Mouse (Mus musculus) limb, embryonic 14.5 days (tissue): ENCODE data around the gene Sh2d7. TPM values are rescaled to one million over a fixed set of nuclear protein-coding genes. Genes with fewer than 3 reads are reported as not detected.

Experiments
- ATAC-seq: fragments of 200-750 bp; cut with Nextera tagmentation; 2 replicates; pipeline ENCODE4 v1.8.0; 2017; ENCODE audit warnings: low read depth, moderate number of reproducible peaks, moderate TSS enrichment; ENCODE audit not compliant: low FRiP score
- DNase-seq: peaks from one replicate; pipeline ENCODE4 v3.0.0-alpha.2; 2015; ENCODE audit warnings: low spot score
- H3K27ac ChIP-seq: fragments of 300-500 bp; sonication (generic); replicated peaks from 2 replicates; pipeline ENCODE4 v1.5.1; 2014; ENCODE audit warnings: low read depth, mild to moderate bottlenecking, low read length, moderate library complexity, mixed read lengths
- H3K27me3 ChIP-seq: fragments of 300-500 bp; sonication (generic); 2 replicates; pipeline ENCODE4 v1.6.1; 2014; ENCODE audit warnings: low read length, mixed read lengths; ENCODE audit not compliant: control insufficient read depth, insufficient read depth
- H3K36me3 ChIP-seq: fragments of 300-500 bp; sonication (generic); 2 replicates; pipeline ENCODE4 v1.6.1; 2014; ENCODE audit warnings: mild to moderate bottlenecking, low read length, moderate library complexity, mixed read lengths; ENCODE audit not compliant: control insufficient read depth, insufficient read depth
- H3K4me1 ChIP-seq: fragments of 300-500 bp; sonication (generic); 2 replicates; pipeline ENCODE4 v1.6.1; 2014; ENCODE audit warnings: antibody characterized with exemption, low read length, mixed read lengths; ENCODE audit not compliant: control insufficient read depth, insufficient read depth
- H3K4me2 ChIP-seq: fragments of 300-500 bp; sonication (generic); replicated peaks from 2 replicates; pipeline ENCODE4 v1.6.1; 2014; ENCODE audit warnings: low read depth, mild to moderate bottlenecking, low read length, moderate library complexity; ENCODE audit not compliant: severe bottlenecking
- H3K4me3 ChIP-seq: fragments of 300-500 bp; sonication (generic); replicated peaks from 2 replicates; pipeline ENCODE4 v1.5.1; 2014; ENCODE audit warnings: low read length
- H3K9ac ChIP-seq: fragments of 300-500 bp; sonication (generic); 2 replicates; pipeline ENCODE4 v1.6.1; 2014; ENCODE audit warnings: mild to moderate bottlenecking, low read depth, low read length, moderate library complexity; ENCODE audit not compliant: severe bottlenecking
- H3K9me3 ChIP-seq: fragments of 300-500 bp; sonication (generic); 2 replicates; pipeline ENCODE4 v1.6.1; 2016; ENCODE audit warnings: low read length; ENCODE audit not compliant: control insufficient read depth
- POLR2A ChIP-seq: fragments of 200-500 bp; IDR thresholded peaks from 2 replicates; pipeline ENCODE4 v1.8.0; 2012; ENCODE audit warnings: inconsistent platforms, mild to moderate bottlenecking, moderate library complexity, borderline replicate concordance; ENCODE audit not compliant: insufficient read depth, insufficient read length; ENCODE audit errors: extremely low read depth
- WGBS: fragments of 180-500 bp; shearing (Covaris S2); extraction: QIAGEN DNeasy Blood & Tissue Kit; methylation state at CpG from one replicate; pipeline ENCODE4 v1.1.7; 2014; 5-methylcytosine and 5-hydroxymethylcytosine counted together
- polyA plus RNA-seq, 2 experiments: library from polyadenylated mRNA; depleted of rRNA in 1 of 2; stranded (reverse) in 1 of 2; unstranded in 1 of 2; fragments of >200 nt; fragmentation: Nextera tagmentation in 1 of 2; extraction: Ambion mirVana in 1 of 2; gene quantifications; 2 replicates each; pipeline versions ENCODE4 v1.2.1 to v1.2.3; 2012 to 2014

The Sh2d7 gene
- polyA plus RNA-seq, 2 experiments: not detected

DNA sequence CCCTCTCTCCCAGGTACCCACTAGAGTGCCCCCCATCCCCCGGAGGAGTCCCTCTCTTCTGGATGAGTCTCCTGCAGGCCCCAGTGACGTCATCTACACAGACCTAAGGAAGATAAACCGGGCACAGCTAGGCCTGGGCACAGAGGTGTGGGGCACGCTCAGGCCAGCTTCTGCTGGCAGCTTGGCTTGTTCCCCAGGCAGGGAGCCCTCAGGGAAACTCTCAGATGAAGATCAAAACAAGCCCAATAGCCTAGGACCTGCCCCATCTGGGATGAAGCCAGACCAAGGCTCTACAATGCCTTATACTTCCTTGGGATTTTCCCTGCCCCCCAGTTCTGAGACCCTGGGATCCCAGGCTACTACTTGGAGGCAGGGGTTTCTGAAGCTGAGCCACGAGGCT is 2.0 kb downstream of the Sh2d7 start:
- ATAC-seq (no peak), DNase-seq (no peak)
- Histone ChIP-seq H3K9ac (no peak overlapping the region), H3K9me3 (no peaks in the 10 kb centered on the region), H3K27me3 (no peaks in the 10 kb centered on the region), H3K4me2 (no peak overlapping the region), H3K4me1 (no peaks in the 10 kb centered on the region), H3K4me3 (no peak overlapping the region), H3K36me3 (no peaks in the 10 kb centered on the region), H3K27ac (no peak overlapping the region)
- TF ChIP-seq POLR2A: no peak
- WGBS: 76% methylated on average over 5 of the region's 5 CpGs

DNA sequence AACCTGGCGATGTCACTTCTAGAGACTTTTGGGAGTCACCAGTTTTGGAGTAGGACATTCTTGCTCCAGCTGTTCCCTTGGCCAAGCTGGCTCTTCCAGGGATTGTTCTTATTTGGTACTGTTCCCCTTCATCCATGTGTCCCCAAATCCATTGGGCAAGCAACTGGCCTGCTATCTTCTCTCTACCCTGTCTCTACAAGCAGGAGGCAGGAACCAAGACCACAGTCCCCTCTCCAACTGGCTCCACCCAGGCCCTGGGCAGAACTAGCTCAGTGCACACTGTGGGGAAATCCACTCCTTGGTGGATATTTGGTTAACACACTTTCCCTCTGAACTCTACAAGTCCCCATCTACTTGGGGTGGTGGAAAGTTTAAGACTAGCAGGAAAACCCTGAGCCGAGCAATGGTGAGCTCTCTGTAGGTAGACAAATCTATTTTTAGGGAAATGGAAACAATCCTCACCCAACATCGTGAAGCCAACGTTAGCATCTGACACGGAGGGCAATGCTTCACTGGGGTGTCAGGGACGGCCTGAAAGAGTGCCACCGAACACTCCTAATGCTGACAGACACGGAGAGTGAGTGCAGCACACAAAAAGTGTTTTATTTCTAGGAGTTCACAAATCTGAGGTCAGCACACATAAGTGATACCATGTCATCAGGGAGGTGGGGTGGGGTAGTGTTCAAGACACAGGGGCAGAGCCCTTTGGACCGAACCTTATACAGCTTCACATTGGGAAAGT is 5.6 kb downstream of the Sh2d7 start:
- DNase-seq (no peak), ATAC-seq (no peak)
- no peaks in the 10 kb centered on the region for H3K4me1 ChIP-seq
- H3K9me3 ChIP-seq: no peaks in the 10 kb centered on the region
- H3K4me2 ChIP-seq: no peak overlapping the region
- no peak overlapping the region for H3K9ac ChIP-seq
- H3K4me3 ChIP-seq: no peak overlapping the region
- 85% methylated on average over 9 of the region's 9 CpGs for WGBS
- 0 out of 2 replicates have a peak, but pooled peaks cover 4% of the 10 kb centered on the region for H3K36me3 ChIP-seq
- no peak overlapping the region for H3K27ac ChIP-seq
- H3K27me3 ChIP-seq: no peaks in the 10 kb centered on the region
- no peak for TF ChIP-seq POLR2A

DNA sequence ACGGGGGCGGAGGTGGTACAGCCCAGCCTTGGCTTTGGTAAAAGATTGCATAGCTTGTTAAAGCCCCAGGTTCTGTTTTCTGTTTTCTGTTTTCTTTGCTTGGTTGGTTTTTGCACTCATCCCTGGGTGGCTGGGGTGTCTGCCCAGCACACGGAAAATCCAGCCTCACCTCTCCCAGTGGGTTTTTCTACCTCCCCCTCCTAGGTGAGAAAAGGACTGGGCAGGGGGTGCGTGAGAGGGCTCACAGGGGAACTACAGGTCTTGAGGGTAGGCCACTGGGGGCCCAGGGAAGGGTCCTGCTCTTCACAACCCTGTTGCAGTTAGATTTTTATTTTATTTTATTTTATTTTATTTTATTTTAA is 6.2 kb downstream of the Sh2d7 start:
- H3K27ac ChIP-seq: no peak overlapping the region
- H3K36me3 ChIP-seq: 0 out of 2 replicates have a peak, but pooled peaks cover 4% of the 10 kb centered on the region
- no peak for TF ChIP-seq POLR2A
- 96% methylated on average over 4 of the region's 4 CpGs for WGBS
- H3K9ac ChIP-seq: no peak overlapping the region
- DNase-seq (no peak), ATAC-seq (no peak)
- no peak overlapping the region for H3K4me2 ChIP-seq
- no peak overlapping the region for H3K4me3 ChIP-seq
- no peaks in the 10 kb centered on the region for H3K9me3 ChIP-seq
- H3K4me1 ChIP-seq: no peaks in the 10 kb centered on the region
- H3K27me3 ChIP-seq: no peaks in the 10 kb centered on the region

- H3K4me2 ChIP-seq: no peak overlapping the region
- no peak overlapping the region for H3K9ac ChIP-seq
- no peak for ATAC-seq
- no peaks in the 10 kb centered on the region for H3K9me3 ChIP-seq
- no peak overlapping the region for H3K4me3 ChIP-seq
- WGBS: 21% methylated on average over 5 of the region's 5 CpGs
- no peak overlapping the region for H3K27ac ChIP-seq
- H3K27me3 ChIP-seq: no peaks in the 10 kb centered on the region
- H3K36me3 ChIP-seq: 0 out of 2 replicates have a peak, but pooled peaks cover 4% of the 10 kb centered on the region
- no peaks in the 10 kb centered on the region for H3K4me1 ChIP-seq
- DNase-seq: no peak
- TF ChIP-seq POLR2A: no peak
Measured at GRCm38 (mm10) chr9:54547536-54547935, 8.8 kb downstream of the Sh2d7 start.

DNA sequence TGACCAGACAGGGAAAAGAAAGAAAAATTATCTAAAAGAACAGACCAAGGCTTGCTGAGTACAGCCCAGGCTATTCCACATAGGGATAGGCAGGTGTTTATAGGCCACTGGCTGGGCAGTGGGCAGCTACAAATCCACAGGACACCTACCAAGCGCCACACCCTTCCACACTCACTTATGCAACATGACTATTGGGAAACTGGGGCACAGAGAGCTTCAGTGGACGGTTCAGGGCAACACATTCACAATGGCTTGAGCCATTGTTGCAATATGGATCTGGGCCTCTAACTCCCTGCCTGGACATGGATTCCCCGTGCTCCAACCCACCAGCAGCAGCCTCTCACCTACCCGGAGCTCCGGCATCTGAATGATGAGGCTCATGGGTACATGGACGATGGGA is 10.6 kb downstream of the Sh2d7 start:
- Histone ChIP-seq H3K36me3 (0 out of 2 replicates have a peak, but pooled peaks cover 4% of the 10 kb centered on the region), H3K27ac (no peak overlapping the region), H3K9me3 (no peaks in the 10 kb centered on the region), H3K4me3 (no peak overlapping the region), H3K4me1 (no peaks in the 10 kb centered on the region), H3K9ac (no peak overlapping the region), H3K27me3 (no peaks in the 10 kb centered on the region), H3K4me2 (no peak overlapping the region)
- no peak for TF ChIP-seq POLR2A
- no peak for ATAC-seq
- no peak for DNase-seq
- 87% methylated on average over 6 of the region's 6 CpGs for WGBS
